Mouse (Mus musculus): Measurements from ENCODE around the gene Hoxd3. TPM values are rescaled to one million over a fixed set of nuclear protein-coding genes. Genes with fewer than 3 reads are reported as not detected.

Hoxd3 gene
- polyA plus RNA-seq, 1 experiment: 0.42 TPM

- Histone ChIP-seq H3K27ac (ENCODE audit: insufficient read depth, low read depth, low read length) (no peak overlapping the region), H3K4me1 (ENCODE audit: control insufficient read depth, insufficient read depth, insufficient read length, low read length) (no peaks in the 10 kb centered on the region; the same call in 1 of the 2 replicates), H3K4me3 (ENCODE audit: low read depth, low read length) (no peak overlapping the region), H3K27me3 (ENCODE audit: control insufficient read depth, insufficient read depth, low read length) (peaks cover 76% of the 10 kb centered on the region), H3K36me3 (ENCODE audit: control insufficient read depth, insufficient read depth, low read length) (no peaks in the 10 kb centered on the region)
- 21% methylated on average over 4 of the region's 4 CpGs for WGBS
- TF ChIP-seq POLR2A (IDR thresholded peaks at IDR 0.05; ENCODE audit: low read depth, low read length) (no peak), CTCF (IDR thresholded peaks at IDR 0.05; ENCODE audit: extremely low read depth, insufficient read length, insufficient replicate concordance, low read depth, low read length) (no peak)
These were observed 26.6 kb upstream of the Hoxd3 start for GRCm38 (mm10) chr2:74685059-74685603.

GRCm38 (mm10) chr2:74686301-74686987, 25.3 kb upstream of the Hoxd3 start:
- TF ChIP-seq POLR2A (IDR thresholded peaks at IDR 0.05; ENCODE audit: low read depth, low read length) (no peak), CTCF (IDR thresholded peaks at IDR 0.05; ENCODE audit: extremely low read depth, insufficient read length, insufficient replicate concordance, low read depth, low read length) (no peak)
- H3K27ac ChIP-seq (ENCODE audit: insufficient read depth, low read depth, low read length): no peak overlapping the region
- no peak overlapping the region for H3K4me3 ChIP-seq (ENCODE audit: low read depth, low read length)
- H3K27me3 ChIP-seq (ENCODE audit: control insufficient read depth, insufficient read depth, low read length): peaks cover 71% of the 10 kb centered on the region
- 12% methylated on average over 17 of the region's 17 CpGs for WGBS
- no peaks in the 10 kb centered on the region; the same call in 1 of the 2 replicates for H3K4me1 ChIP-seq (ENCODE audit: control insufficient read depth, insufficient read depth, insufficient read length, low read length)
- no peaks in the 10 kb centered on the region for H3K36me3 ChIP-seq (ENCODE audit: control insufficient read depth, insufficient read depth, low read length)

DNA sequence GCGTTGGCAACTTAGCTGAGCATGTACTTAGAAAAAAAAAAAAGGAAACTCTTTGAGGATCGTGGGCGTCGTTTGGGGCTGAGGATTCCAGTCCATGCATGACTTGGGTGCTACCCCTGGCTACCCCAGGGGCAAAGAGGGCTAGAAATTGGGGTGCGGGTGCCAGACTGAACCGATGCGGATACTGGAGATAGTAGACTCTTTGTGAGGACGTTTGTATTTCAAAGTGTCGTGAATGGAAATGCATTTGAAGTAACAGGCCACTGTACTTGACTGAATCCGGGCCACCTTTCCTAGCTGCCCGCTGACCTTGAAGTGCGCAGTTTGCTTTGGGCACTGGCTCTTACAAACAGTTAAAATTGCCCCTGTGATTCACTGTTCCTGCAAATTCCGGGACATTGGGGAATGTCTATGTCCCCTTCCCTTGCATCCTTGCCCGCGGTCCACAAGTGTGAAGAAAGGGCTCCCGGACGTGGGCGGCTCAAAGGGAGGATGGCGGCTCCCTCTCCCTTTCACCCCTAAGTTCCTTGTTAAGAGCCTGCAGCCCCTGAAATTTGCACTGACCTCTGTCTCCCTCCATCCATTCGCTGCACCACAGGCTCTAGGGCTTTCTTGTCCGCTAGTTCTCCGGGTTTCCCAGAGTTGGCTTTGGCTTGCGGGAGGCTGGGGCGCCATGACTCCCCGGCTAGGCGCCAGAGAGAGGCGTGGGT, 24.6 kb upstream of the Hoxd3 start:
- no peak overlapping the region for H3K4me3 ChIP-seq (ENCODE audit: low read depth, low read length)
- TF ChIP-seq CTCF (IDR thresholded peaks at IDR 0.05; ENCODE audit: extremely low read depth, insufficient read length, insufficient replicate concordance, low read depth, low read length) (no peak), POLR2A (IDR thresholded peaks at IDR 0.05; ENCODE audit: low read depth, low read length) (no peak)
- H3K27ac ChIP-seq (ENCODE audit: insufficient read depth, low read depth, low read length): no peak overlapping the region
- H3K27me3 ChIP-seq (ENCODE audit: control insufficient read depth, insufficient read depth, low read length): peaks cover 71% of the 10 kb centered on the region
- no peaks in the 10 kb centered on the region for H3K36me3 ChIP-seq (ENCODE audit: control insufficient read depth, insufficient read depth, low read length)
- 4% methylated on average over 27 of the region's 27 CpGs for WGBS
- no peaks in the 10 kb centered on the region; the same call in 1 of the 2 replicates for H3K4me1 ChIP-seq (ENCODE audit: control insufficient read depth, insufficient read depth, insufficient read length, low read length)

DNA sequence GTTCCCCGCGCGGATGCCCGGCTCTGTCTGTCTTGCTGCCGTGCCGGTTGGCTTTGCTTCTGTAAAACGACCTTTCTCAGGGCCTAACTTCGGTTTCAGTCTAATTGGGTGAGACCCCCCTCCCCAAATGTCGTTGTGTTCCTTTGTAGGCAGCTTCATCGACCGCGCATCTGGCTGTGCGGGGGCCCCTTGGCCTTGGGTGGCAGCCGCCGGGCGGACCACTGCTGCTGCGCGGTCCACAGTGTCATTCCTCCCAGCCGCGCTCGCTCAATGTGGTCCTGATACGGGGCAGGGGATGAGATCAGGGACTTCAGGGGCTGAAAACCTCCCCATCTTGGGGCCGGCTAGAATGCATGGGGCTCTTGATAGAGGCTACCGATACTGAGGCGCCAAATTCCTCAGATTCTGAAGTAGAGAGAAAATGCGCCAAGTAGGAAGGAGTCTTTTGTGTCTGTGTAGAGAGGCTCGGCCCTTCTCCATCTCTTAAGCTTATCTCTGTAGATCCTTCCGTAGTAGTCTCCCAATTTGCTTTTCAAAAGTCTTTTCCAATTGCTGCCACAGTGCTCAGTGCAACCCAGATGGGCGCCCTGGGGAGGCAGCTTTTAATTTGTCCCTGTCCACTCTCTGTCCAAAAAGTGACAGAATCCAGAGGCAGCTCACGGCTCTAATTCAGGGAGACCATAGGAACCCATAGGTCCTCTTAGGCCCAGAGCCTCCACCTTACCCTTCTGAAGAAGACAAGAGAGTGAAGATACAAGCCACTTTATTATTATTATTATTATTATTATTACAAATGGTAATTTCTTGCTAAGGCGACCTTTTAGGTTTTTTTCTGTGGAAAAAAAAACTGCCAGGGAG, 23.8 kb upstream of the Hoxd3 start:
- Histone ChIP-seq H3K36me3 (ENCODE audit: control insufficient read depth, insufficient read depth, low read length) (no peaks in the 10 kb centered on the region), H3K4me1 (ENCODE audit: control insufficient read depth, insufficient read depth, insufficient read length, low read length) (no peaks in the 10 kb centered on the region; the same call in 1 of the 2 replicates), H3K27me3 (ENCODE audit: control insufficient read depth, insufficient read depth, low read length) (peaks cover 71% of the 10 kb centered on the region), H3K27ac (ENCODE audit: insufficient read depth, low read depth, low read length) (no peak overlapping the region), H3K4me3 (ENCODE audit: low read depth, low read length) (no peak overlapping the region)
- TF ChIP-seq POLR2A (IDR thresholded peaks at IDR 0.05; ENCODE audit: low read depth, low read length) (no peak), CTCF (IDR thresholded peaks at IDR 0.05; ENCODE audit: extremely low read depth, insufficient read length, insufficient replicate concordance, low read depth, low read length) (no peak)
- 5% methylated on average over 31 of the region's 31 CpGs for WGBS

- TF ChIP-seq CTCF (IDR thresholded peaks at IDR 0.05; ENCODE audit: extremely low read depth, insufficient read length, insufficient replicate concordance, low read depth, low read length): no peak
- no peak for TF ChIP-seq POLR2A (IDR thresholded peaks at IDR 0.05; ENCODE audit: low read depth, low read length)
- H3K27me3 ChIP-seq (ENCODE audit: control insufficient read depth, insufficient read depth, low read length): peaks cover 70% of the 10 kb centered on the region
- H3K36me3 ChIP-seq (ENCODE audit: control insufficient read depth, insufficient read depth, low read length): no peaks in the 10 kb centered on the region
- no peak overlapping the region for H3K27ac ChIP-seq (ENCODE audit: insufficient read depth, low read depth, low read length)
- no peak overlapping the region for H3K4me3 ChIP-seq (ENCODE audit: low read depth, low read length)
- 9% methylated on average over 12 of the region's 12 CpGs for WGBS
- H3K4me1 ChIP-seq (ENCODE audit: control insufficient read depth, insufficient read depth, insufficient read length, low read length): no peaks in the 10 kb centered on the region; the same call in 1 of the 2 replicates
These were observed 22.7 kb upstream of the Hoxd3 start for GRCm38 (mm10) chr2:74688795-74689573.

Data from small intestine, adult 2 months (tissue).